Mouse (Mus musculus) myocyte (in vitro differentiated cells): ENCODE data around the gene Acot11.
A peak's percentile ranks its signal among the peaks of the same experiment; 100 is the strongest.

Experiments used
- CEBPB ChIP-seq: IDR thresholded peaks from 2 replicates; pipeline ENCODE4 v1.6.1; 2011; ENCODE audit warnings: mild to moderate bottlenecking, moderate library complexity; ENCODE audit not compliant: poor library complexity, insufficient read depth, severe bottlenecking
- E2F4 ChIP-seq: IDR thresholded peaks from one replicate; pipeline ENCODE4 v1.6.1; 2011; ENCODE audit warnings: mild to moderate bottlenecking, control low read depth, moderate library complexity; ENCODE audit not compliant: insufficient read depth
- MAX ChIP-seq: IDR thresholded peaks from one replicate; pipeline ENCODE4 v1.6.1; 2011; ENCODE audit warnings: low read depth, mild to moderate bottlenecking, control low read depth
- MYOD1 ChIP-seq, 3 experiments: IDR thresholded peaks; one replicate each; pipeline ENCODE4 v1.6.1; 2011; ENCODE audit warnings: control low read depth in 2 of 3, low read depth in 2 of 3, mild to moderate bottlenecking in 2 of 3, moderate library complexity in 1 of 3; ENCODE audit not compliant: insufficient read length in 2 of 3, control insufficient read depth in 1 of 3
- MYOG ChIP-seq, 3 experiments: IDR thresholded peaks; one replicate each; pipeline ENCODE4 v1.6.1; 2011; ENCODE audit warnings: control low read depth in 2 of 3, low read depth in 2 of 3, mild to moderate bottlenecking in 2 of 3; ENCODE audit not compliant: insufficient read length in 2 of 3, control insufficient read depth in 1 of 3, insufficient read depth in 1 of 3
- POLR2A ChIP-seq: IDR thresholded peaks from one replicate; pipeline ENCODE4 v1.6.1; 2011; ENCODE audit warnings: low read depth, mild to moderate bottlenecking, control low read depth, moderate library complexity; ENCODE audit not compliant: insufficient read length
- POLR2AphosphoS2 ChIP-seq: IDR thresholded peaks from one replicate; pipeline ENCODE4 v1.6.1; 2011; ENCODE audit warnings: low read depth, control low read depth; ENCODE audit not compliant: insufficient read length
- TCF12 ChIP-seq: IDR thresholded peaks from one replicate; pipeline ENCODE4 v1.6.1; 2011; ENCODE audit warnings: mild to moderate bottlenecking, control low read depth; ENCODE audit not compliant: poor library complexity, insufficient read depth, severe bottlenecking
- TCF3 ChIP-seq: IDR thresholded peaks from one replicate; pipeline ENCODE4 v1.6.1; 2011; ENCODE audit warnings: low read depth, control low read depth; ENCODE audit not compliant: insufficient read length
- USF1 ChIP-seq: IDR thresholded peaks from one replicate; pipeline ENCODE4 v1.6.1; 2011; ENCODE audit warnings: low read depth, mild to moderate bottlenecking, control low read depth, moderate library complexity

DNA sequence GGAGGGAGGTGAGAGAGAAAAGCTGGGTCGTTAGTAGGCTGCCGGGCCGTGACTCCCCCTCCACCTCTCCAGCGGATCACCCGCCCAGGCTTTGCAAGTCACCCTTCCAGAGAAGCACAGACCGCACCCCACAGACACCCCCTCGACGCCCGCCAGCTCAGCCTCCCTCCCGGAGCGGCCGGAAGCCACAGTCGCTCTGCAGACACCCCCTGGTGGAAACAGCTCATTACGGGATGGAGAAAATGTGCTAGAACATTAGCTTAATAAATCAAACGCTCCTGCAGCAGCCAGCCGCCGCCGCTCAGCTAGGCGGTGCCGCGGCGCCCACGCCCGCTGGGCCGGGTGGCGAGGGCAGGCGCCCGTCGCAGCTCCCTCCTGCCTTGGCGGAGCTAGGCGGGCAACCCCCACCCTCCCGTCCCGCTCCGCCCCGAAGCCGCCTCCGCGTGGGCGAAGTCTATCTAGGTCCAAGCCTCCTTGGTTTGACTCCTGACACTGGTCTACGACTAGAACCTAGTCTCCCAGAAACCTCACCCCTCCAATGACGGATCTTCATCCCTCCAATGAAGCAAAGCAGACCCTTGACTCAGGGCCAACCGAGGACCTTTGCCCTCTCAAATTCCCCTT, 23.1 kb upstream of the Acot11 start:
- TF ChIP-seq USF1: no peak
- no peak for TF ChIP-seq POLR2AphosphoS2
- no peak for TF ChIP-seq E2F4
- TF ChIP-seq TCF12: no peak
- peak; percentile 13 for TF ChIP-seq POLR2A
- TF ChIP-seq MAX: no peak
- no peak for TF ChIP-seq MYOD1 (IDR thresholded peaks at IDR 0.05; ENCODE audit: control insufficient read depth in 1 of 3, insufficient read length in 2 of 3, low read depth in 2 of 3)
- no peak for TF ChIP-seq TCF3
- no peak for TF ChIP-seq MYOG (IDR thresholded peaks at IDR 0.05; ENCODE audit: control insufficient read depth in 1 of 3, insufficient read depth in 1 of 3, insufficient read length in 2 of 3, low read depth in 2 of 3)
- no peak for TF ChIP-seq CEBPB
